In genomic region chr13:5592556-5593061, GRCm38 (mm10) we compare ENCODE assay signal across 11 mouse cellular contexts.
DNase-seq lines count a peak whose midpoint lies in the region; ATAC-seq and TF ChIP-seq lines count a peak whose summit lies in the region.
"Had no signal": no experiment of that assay in that cellular context is flagged by ENCODE, and none has a peak within 500 bp of the region (broad histone marks: within the 10 kb centered on the region; RNA-seq: fewer than 3 reads in every experiment).

No protein-coding gene starts in this region.

- H3K4me1 ChIP-seq in embryonic facial prominence, embryonic 14.5 days (ENCODE audit: control insufficient read depth, insufficient read depth, low read length): 0 out of 2 replicates have a peak, but pooled peaks cover 3% of the 10 kb centered on the region
- H3K4me1 ChIP-seq in embryonic facial prominence, embryonic 10.5 days: no peaks in the 10 kb centered on the region
- no peaks in the 10 kb centered on the region; a peak in 1 of 4 replicates for H3K4me1 ChIP-seq in MEL (ENCODE audit: control insufficient read depth in 1 of 2, insufficient read depth in 2 of 2, low read length in 2 of 2)
- peaks cover 15% of the 10 kb centered on the region for H3K4me1 ChIP-seq in heart, embryonic 15.5 days (replicated peaks)
- H3K4me1 ChIP-seq in lung, postnatal 0 days (ENCODE audit: insufficient read depth, low read depth, low read length): no peaks in the 10 kb centered on the region
- H3K4me1 ChIP-seq: limb, embryonic 13.5 days; stomach, embryonic 15.5 days had no signal

- DNase-seq in embryonic facial prominence, embryonic 14.5 days (ENCODE audit: low spot score): peak; percentile 56
- no peak for DNase-seq in embryonic facial prominence, embryonic 10.5 days (ENCODE audit: low spot score)
- peak; percentile 73 for DNase-seq in MEL (ENCODE audit: low read depth, low spot score)
- peak; percentile 95 for DNase-seq in lung, postnatal 0 days (ENCODE audit: low spot score)
- no peak for DNase-seq in ovary, postnatal 14 days (ENCODE audit: low spot score)
- no peak for DNase-seq in ovary, postnatal 36 days (ENCODE audit: low spot score)
- DNase-seq in spleen, postnatal 10 days (ENCODE audit: low spot score in 2 of 2): no peak
- DNase-seq: adrenal gland, postnatal 14 days had no signal

- no peak overlapping the region for H3K4me3 ChIP-seq in embryonic facial prominence, embryonic 14.5 days (ENCODE audit: low read depth, low read length)
- no peak overlapping the region for H3K4me3 ChIP-seq in embryonic facial prominence, embryonic 10.5 days
- H3K4me3 ChIP-seq in MEL (ENCODE audit: control insufficient read depth in 1 of 2, insufficient read depth in 1 of 2, low read depth in 2 of 2, low read length in 2 of 2): no peak overlapping the region
- H3K4me3 ChIP-seq in heart, embryonic 15.5 days: no peak overlapping the region
- H3K4me3 ChIP-seq in lung, postnatal 0 days (ENCODE audit: low read depth, low read length): no peak overlapping the region
- H3K4me3 ChIP-seq: limb, embryonic 13.5 days; stomach, embryonic 15.5 days had no signal

- no peaks in the 10 kb centered on the region for H3K9me3 ChIP-seq in embryonic facial prominence, embryonic 14.5 days (ENCODE audit: control insufficient read depth, low read length)
- no peaks in the 10 kb centered on the region for H3K9me3 ChIP-seq in embryonic facial prominence, embryonic 10.5 days
- H3K9me3 ChIP-seq in MEL (replicated peaks; ENCODE audit: insufficient read depth, low read length): no peaks in the 10 kb centered on the region
- H3K9me3 ChIP-seq in heart, embryonic 15.5 days (replicated peaks): no peaks in the 10 kb centered on the region
- H3K9me3 ChIP-seq in lung, postnatal 0 days (ENCODE audit: low read length): no peaks in the 10 kb centered on the region
- H3K9me3 ChIP-seq: limb, embryonic 13.5 days; stomach, embryonic 15.5 days had no signal

- TF ChIP-seq CTCF in MEL (IDR thresholded peaks at IDR 0.05 in 2 of 3, conservative IDR thresholded peaks at IDR 0.05 in 1 of 3; ENCODE audit: control insufficient read depth in 1 of 3, insufficient read depth in 1 of 3, low read depth in 2 of 3, low read length in 3 of 3, poor library complexity in 1 of 3, severe bottlenecking in 1 of 3): no peak
- TF ChIP-seq CTCF in lung, postnatal 0 days (IDR thresholded peaks at IDR 0.05): no peak

- H3K27ac ChIP-seq in embryonic facial prominence, embryonic 14.5 days (replicated peaks; ENCODE audit: low read depth, low read length): no peak overlapping the region
- H3K27ac ChIP-seq in embryonic facial prominence, embryonic 10.5 days (replicated peaks): no peak overlapping the region
- no peak overlapping the region for H3K27ac ChIP-seq in MEL (ENCODE audit: control insufficient read depth, low read depth, low read length)
- peak overlapping the region; percentile 75 for H3K27ac ChIP-seq in heart, embryonic 15.5 days
- 0 out of 2 replicates have a peak overlapping the region, but pooled peaks have one; percentile 8 for H3K27ac ChIP-seq in lung, postnatal 0 days (ENCODE audit: low read length)
- H3K27ac ChIP-seq: limb, embryonic 13.5 days; stomach, embryonic 15.5 days had no signal

- no peaks in the 10 kb centered on the region for H3K36me3 ChIP-seq in embryonic facial prominence, embryonic 14.5 days (ENCODE audit: control insufficient read depth, insufficient read depth, low read length)
- no peaks in the 10 kb centered on the region for H3K36me3 ChIP-seq in embryonic facial prominence, embryonic 10.5 days (replicated peaks)
- H3K36me3 ChIP-seq in MEL (ENCODE audit: control insufficient read depth in 1 of 2, insufficient read depth in 2 of 2, low read length in 2 of 2): peaks cover 0 to 9% of the 10 kb centered on the region in 2 experiments; a peak in 2 of 4 replicates
- H3K36me3 ChIP-seq in heart, embryonic 15.5 days: no peaks in the 10 kb centered on the region
- H3K36me3 ChIP-seq in lung, postnatal 0 days (ENCODE audit: insufficient read depth, low read length): no peaks in the 10 kb centered on the region
- H3K36me3 ChIP-seq: limb, embryonic 13.5 days; stomach, embryonic 15.5 days had no signal

- peak; percentile 84 to 86 for TF ChIP-seq EP300 in MEL (IDR thresholded peaks at IDR 0.05; ENCODE audit: low read depth in 1 of 2, low read length in 2 of 2)
- peak; percentile 100 for TF ChIP-seq EP300 in lung, postnatal 0 days (IDR thresholded peaks at IDR 0.05)

- no peak overlapping the region for H3K4me2 ChIP-seq in embryonic facial prominence, embryonic 14.5 days (ENCODE audit: low read depth, low read length)
- peak overlapping the region; percentile 14; the same call in 1 of the 2 replicates for H3K4me2 ChIP-seq in heart, embryonic 15.5 days
- H3K4me2 ChIP-seq in lung, postnatal 0 days (replicated peaks; ENCODE audit: low read depth, low read length): no peak overlapping the region
- H3K4me2 ChIP-seq: limb, embryonic 13.5 days; stomach, embryonic 15.5 days had no signal

- no peak for TF ChIP-seq POLR2A in MEL (IDR thresholded peaks at IDR 0.05; ENCODE audit: control insufficient read depth in 1 of 2, insufficient read depth in 1 of 2, low read depth in 1 of 2, low read length in 2 of 2, poor library complexity in 1 of 2)

- ATAC-seq in embryonic facial prominence, embryonic 14.5 days (ENCODE audit: low read depth): no peak
- ATAC-seq in heart, embryonic 15.5 days (replicated peaks; ENCODE audit: insufficient number of reproducible peaks, insufficient read depth, low FRiP score, low read depth): peak; percentile 77
- ATAC-seq in lung, postnatal 0 days: peak; percentile 95

- H3K9ac ChIP-seq in embryonic facial prominence, embryonic 14.5 days (ENCODE audit: low read depth, low read length): no peak overlapping the region
- no peak overlapping the region for H3K9ac ChIP-seq in MEL (ENCODE audit: control insufficient read depth, low read depth, low read length, poor library complexity, severe bottlenecking)
- H3K9ac ChIP-seq in heart, embryonic 15.5 days: no peak overlapping the region
- H3K9ac ChIP-seq in lung, postnatal 0 days (replicated peaks; ENCODE audit: low read depth): no peak overlapping the region
- H3K9ac ChIP-seq: limb, embryonic 13.5 days; stomach, embryonic 15.5 days had no signal

- H3K27me3 ChIP-seq in embryonic facial prominence, embryonic 14.5 days (replicated peaks; ENCODE audit: control insufficient read depth, insufficient read depth, low read length): no peaks in the 10 kb centered on the region
- no peaks in the 10 kb centered on the region for H3K27me3 ChIP-seq in embryonic facial prominence, embryonic 10.5 days (replicated peaks; ENCODE audit: low read depth, poor library complexity, severe bottlenecking)
- no peaks in the 10 kb centered on the region for H3K27me3 ChIP-seq in MEL (ENCODE audit: control insufficient read depth in 1 of 2, insufficient read depth in 2 of 2, low read length in 2 of 2)
- H3K27me3 ChIP-seq in heart, embryonic 15.5 days: no peaks in the 10 kb centered on the region
- no peaks in the 10 kb centered on the region for H3K27me3 ChIP-seq in lung, postnatal 0 days (replicated peaks; ENCODE audit: insufficient read depth, low read length)
- H3K27me3 ChIP-seq: limb, embryonic 13.5 days; stomach, embryonic 15.5 days had no signal

- no peaks in the 10 kb centered on the region for H3K79me2 ChIP-seq in MEL (ENCODE audit: control insufficient read depth, insufficient read depth, low read length, poor library complexity)

- 64% methylated on average over 3 of the region's 3 CpGs for WGBS in embryonic facial prominence, embryonic 14.5 days
- 80% methylated on average over 3 of the region's 3 CpGs for WGBS in embryonic facial prominence, embryonic 10.5 days
- WGBS in heart, embryonic 15.5 days: 10% methylated on average over 3 of the region's 3 CpGs
- WGBS in lung, postnatal 0 days: 18% methylated on average over 3 of the region's 3 CpGs

- no peak for TF ChIP-seq RAD21 in MEL (IDR thresholded peaks at IDR 0.05; ENCODE audit: low read depth, low read length)

TF ChIP-seq in MEL, 35 proteins besides CTCF, POLR2A, EP300 and RAD21:
- TF ChIP-seq TCF12 (IDR thresholded peaks at IDR 0.05; ENCODE audit: low read depth, low read length) (peak; percentile 89), JUND (IDR thresholded peaks at IDR 0.05; ENCODE audit: low read depth, low read length) (0 out of 2 replicates have a peak, but pooled peaks have one; percentile 16), ETS1 (IDR thresholded peaks at IDR 0.05; ENCODE audit: low read depth, low read length) (peak; percentile 94), MAX (IDR thresholded peaks at IDR 0.05; ENCODE audit: low read length) (peak; percentile 52; the same call in 1 of the 2 replicates), ZNF384 (IDR thresholded peaks at IDR 0.05; ENCODE audit: low read depth, low read length) (0 out of 2 replicates have a peak, but pooled peaks have one; percentile 22), SIN3A (IDR thresholded peaks at IDR 0.05; ENCODE audit: low read length) (peak; percentile 49; the same call in 1 of the 2 replicates), TAL1 (IDR thresholded peaks at IDR 0.05; ENCODE audit: low read length) (peak; percentile 37), POLR2AphosphoS2 (IDR thresholded peaks at IDR 0.05; ENCODE audit: low read length) (no peak), MEF2A (IDR thresholded peaks at IDR 0.05; ENCODE audit: extremely low read depth, insufficient replicate concordance, low read depth, low read length, poor library complexity, severe bottlenecking) (peak; percentile 97), KAT2A (conservative IDR thresholded peaks at IDR 0.05; ENCODE audit: low read depth, low read length) (no peak), MYB (IDR thresholded peaks at IDR 0.05; ENCODE audit: low read depth, low read length) (no peak), CHD2 (IDR thresholded peaks at IDR 0.05; ENCODE audit: low read length) (no peak), CHD1 (IDR thresholded peaks at IDR 0.05; ENCODE audit: low read depth, low read length) (no peak), POLR2AphosphoS5 (IDR thresholded peaks at IDR 0.05; ENCODE audit: borderline replicate concordance, low read depth, low read length) (no peak), GATA1 (IDR thresholded peaks at IDR 0.05; ENCODE audit: low read depth, low read length) (peak; percentile 78), ELF1 (IDR thresholded peaks at IDR 0.05; ENCODE audit: low read depth, low read length) (peak; percentile 49; the same call in 1 of the 2 replicates)

Comparison
In these comparisons a context has a peak if more than half of its experiments do, and no peak if none do; other contexts are left out.
1. DNase-seq: peak in embryonic facial prominence, embryonic 14.5 days (single experiment), MEL (single experiment) and lung, postnatal 0 days (single experiment); none in embryonic facial prominence, embryonic 10.5 days (single experiment), ovary, postnatal 14 days (single experiment), ovary, postnatal 36 days (single experiment) and spleen, postnatal 10 days (0 of 2).
2. H3K27ac ChIP-seq: peak in heart, embryonic 15.5 days (single experiment) and lung, postnatal 0 days (single experiment); none in embryonic facial prominence, embryonic 14.5 days (single experiment), embryonic facial prominence, embryonic 10.5 days (single experiment) and MEL (single experiment).